Mouse (Mus musculus) frontal cortex, postnatal 36 days (tissue): ENCODE data around the gene Rreb1.
"Not testable (repeated sequence)": the region's sequence is repeated elsewhere in the genome, so short reads cannot be mapped to it uniquely, and the experiment has no call there.

ENCODE experiments used
- DNase-seq, 2 experiments: peaks; one replicate each; pipeline ENCODE4 v3.0.0; 2022; ENCODE audit warnings: low spot score in 2 of 2

Rreb1 gene

GRCm38 (mm10) chr13:37827263-37827995 lies 49.2 kb downstream of the Rreb1 start:
- peak in 1 of 2 experiments; percentile 9 for DNase-seq

DNA sequence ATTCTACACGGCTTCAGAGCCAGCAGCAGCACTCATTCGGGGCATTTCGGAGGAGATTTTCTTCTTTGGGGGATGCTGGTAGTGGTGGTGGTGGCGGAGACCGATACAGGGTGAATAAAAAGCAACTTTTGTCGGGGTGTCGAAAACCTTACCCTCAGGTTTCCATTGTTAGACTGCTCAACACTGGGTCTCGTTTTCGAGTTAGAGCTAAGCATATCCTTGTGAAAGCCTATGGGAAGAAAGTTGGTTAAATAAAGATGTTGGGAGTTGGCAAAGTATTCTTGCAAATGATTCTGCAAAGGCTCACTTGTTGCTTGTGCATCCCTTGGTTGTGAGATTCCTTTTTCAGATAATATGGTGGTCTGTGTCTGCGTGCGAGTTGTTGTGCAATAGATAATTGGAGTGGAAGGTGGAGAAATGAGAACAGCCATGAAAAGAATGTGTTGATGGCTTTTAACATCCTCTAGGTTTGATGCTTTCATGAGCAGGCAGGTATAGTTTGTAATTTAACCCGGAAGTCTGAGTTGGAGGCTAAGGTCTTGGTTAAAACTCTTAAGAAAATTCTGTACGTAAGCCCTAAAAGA lies 49.9 kb downstream of the Rreb1 start:
- no peak for DNase-seq

DNA sequence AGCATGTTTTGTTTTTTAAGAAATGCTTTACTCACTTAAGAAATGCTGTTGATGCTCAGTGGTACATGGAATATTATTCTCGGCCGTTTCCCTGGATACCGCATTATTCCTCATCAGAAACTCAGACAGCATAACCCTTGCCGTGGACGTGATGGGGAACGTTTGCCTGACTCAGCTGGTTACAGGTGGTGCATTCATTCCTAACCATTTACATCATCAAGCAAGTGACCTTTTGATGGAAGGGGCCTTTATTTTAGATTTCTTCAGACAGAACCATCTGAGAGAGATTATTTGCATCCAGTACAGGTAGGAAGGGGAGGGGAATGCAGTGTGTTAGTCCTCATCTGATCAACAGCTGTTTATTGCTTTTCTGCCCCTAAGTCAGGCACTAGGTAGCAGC lies 50.7 kb downstream of the Rreb1 start:
- no peak for DNase-seq

DNA sequence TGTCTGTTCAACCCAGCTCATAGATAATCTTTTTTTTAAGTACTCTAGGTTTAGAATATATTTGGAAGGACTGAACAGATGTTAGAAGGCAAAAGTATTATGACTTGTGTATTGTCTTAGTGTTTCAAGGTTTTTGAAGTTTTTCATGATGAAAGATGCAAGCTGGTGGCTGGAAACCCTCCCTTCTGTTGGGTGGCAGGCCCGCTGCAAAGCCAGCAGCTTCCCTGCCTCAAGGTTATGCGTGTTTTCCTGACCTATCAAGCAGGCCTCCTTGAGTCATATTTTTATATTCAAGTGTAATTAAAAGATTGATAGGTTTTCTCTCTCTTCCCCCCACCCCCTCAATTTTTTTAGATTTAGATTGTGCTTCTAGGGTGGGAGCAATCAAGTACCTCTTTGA lies 52.1 kb downstream of the Rreb1 start:
- DNase-seq: no peak

- DNase-seq: no peak
These were observed 52.7 kb downstream of the Rreb1 start for GRCm38 (mm10) chr13:37830874-37831311.

DNA sequence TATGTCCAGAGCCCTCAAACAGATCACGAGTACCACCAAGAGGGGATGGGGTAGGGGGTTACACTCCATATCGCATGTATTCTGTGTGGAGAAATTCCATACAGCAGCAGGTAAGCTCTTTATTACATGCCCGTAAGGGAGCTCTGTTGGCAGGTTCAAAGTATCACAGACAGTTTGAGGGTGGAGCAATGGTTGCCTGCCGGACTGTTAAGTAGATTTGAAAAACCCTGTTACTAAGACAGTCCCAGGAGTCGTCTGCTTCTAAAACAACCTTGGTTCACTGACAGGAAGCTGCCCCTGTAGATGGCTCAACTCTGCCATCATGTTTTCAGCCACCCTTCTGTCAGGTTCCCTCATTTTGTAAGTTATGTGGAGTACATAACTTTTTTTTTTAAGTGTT lies 54.3 kb downstream of the Rreb1 start:
- no peak for DNase-seq

DNA sequence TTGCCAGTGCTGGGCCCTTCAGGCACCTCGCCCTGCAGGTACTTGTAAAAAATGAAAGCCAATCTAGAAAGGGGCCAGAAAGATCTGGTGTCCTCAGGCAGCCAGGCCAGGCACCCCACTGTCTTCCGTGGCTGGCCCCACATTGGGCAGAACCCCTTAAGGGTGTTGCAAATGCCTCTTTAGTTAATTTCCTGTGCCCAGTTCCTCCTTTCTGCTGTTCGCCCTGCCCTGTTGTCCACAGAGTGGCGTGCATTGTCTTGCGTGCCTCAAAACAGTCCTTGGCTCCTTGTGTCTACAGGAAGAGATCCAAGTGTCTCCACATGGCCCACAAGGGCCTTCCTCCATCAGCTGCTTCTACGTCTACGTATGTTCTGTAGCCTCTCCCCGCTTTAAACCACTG lies 55.3 kb downstream of the Rreb1 start:
- DNase-seq: no peak

- DNase-seq: no peak
These were observed 57.1 kb downstream of the Rreb1 start for GRCm38 (mm10) chr13:37835296-37835695.

GRCm38 (mm10) chr13:37835811-37836210 lies 57.6 kb downstream of the Rreb1 start:
- DNase-seq: not testable (repeated sequence)

GRCm38 (mm10) chr13:37837372-37837771 lies 59.2 kb downstream of the Rreb1 start:
- no peak for DNase-seq

DNA sequence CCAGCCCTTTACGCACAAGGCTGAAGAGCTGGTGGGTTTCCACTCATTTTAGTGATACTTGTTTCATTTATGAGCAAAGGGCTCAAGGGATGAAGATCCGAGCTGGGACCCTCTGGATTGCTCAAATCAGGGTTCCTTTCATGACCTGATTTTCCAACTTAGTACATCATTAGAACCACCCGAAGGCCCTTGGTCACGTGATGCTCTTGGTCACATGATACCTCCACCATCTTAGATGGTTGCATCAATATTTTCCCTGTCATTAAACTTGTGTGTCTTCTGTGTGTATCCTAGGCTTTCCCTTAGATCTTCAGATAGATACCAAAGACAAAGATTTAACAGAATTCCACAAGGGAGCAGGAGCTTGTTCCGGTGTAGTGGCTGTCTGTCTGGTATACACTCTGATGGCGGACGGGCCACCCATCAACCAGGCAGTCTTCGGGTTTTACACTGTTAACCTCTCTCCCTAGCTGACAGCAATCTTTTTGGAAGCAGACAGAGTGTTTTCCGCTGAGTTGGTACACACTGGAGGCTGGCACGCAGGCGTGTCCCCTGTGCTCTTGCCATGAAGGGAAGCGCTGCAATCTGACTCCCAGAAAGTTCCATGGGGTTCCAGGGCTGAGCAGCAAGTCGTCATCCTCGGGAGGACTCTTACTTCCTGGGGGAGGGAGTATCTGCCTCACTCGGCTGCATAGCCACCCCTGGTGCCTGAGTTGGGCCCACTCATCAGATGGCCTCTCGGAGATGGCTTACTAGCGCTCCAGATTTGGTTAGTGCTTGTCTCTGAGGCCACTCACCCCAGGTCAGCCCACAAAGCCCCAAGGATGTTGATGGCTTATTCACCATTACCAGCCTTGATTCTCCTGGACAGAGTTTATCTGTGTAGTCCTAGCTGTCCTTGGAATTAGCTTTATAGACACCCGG lies 60.3 kb downstream of the Rreb1 start:
- DNase-seq: no peak

DNA sequence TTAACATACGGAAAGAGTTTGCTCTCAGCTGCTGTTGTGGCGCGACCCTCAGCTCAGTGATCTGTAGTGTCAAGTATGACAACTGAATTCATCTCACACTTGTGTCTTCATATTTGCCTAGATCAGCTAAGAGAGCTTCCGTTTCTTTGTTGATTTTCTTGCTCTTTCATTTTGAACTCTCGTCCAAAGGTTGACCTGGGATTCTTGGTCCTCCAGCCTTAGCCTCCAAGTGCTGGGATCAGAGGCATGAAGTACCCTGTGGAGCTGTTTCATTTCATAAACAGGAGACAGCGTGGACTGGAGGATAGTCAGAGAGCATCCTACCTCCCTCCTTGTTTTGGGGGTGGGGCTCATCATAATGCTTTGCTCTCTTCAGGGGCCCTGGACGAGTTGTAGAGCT lies 65.0 kb downstream of the Rreb1 start:
- DNase-seq: no peak

DNA sequence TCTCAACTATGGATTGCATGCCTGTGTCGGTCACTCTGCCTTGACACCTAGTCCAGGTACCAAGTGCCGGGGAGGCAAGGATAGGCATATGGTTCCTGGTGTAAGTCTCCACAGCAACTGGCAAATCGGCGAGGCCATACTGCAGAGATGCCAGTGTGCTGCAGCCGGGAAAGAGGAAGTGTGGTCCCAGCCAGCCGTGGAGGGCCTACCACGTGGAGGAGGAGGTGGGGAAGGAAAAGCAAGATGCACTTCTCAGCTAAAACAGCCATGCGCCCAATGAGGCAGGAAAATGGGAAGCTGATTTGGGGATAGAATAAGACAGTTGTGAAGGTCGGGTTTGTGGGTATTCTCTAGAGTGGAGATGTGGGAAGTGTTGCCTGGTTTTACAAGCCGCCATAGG lies 65.6 kb downstream of the Rreb1 start:
- DNase-seq: no peak

DNA sequence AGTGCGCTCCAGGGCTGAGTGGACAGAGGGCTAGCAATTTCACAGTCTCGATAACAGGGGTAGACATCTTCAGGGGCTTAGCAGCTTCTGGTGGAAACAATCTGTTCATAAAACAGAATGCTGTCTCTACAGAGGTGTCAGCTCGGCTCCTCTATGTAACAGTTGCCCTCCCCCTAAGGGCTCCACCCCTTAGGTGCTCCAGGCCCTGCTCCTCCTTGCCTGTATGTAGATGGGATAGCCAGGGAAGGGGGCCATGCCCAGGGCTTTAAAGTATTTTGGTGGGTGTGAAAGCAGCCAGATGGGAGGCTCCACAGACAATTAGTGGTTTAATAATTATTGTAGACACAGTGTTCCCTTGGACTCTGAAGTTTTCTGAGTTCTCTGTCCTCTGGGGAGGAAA lies 67.0 kb downstream of the Rreb1 start:
- DNase-seq: no peak

- DNase-seq: no peak
These were observed 67.4 kb downstream of the Rreb1 start for GRCm38 (mm10) chr13:37845641-37846040.

DNA sequence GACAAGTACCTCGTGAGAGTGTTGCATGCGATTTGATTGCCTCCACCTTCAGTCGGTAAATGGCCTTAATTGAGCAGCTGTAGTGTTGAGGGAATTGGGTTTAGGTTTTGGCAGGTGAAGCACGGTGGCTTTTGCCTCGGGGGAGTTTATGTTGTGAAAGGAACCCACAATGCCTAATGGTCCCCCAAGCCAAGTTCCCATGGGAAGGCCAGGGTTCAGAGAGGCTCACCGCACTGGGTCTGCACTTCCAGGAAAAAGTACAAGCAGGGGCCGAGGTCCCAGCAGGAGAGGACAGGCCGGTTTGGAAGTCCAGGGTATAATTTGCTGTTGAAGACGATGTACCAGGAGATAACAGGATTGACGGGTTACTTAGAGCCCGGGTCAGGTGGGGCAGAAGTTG lies 68.3 kb downstream of the Rreb1 start:
- DNase-seq: no peak

DNA sequence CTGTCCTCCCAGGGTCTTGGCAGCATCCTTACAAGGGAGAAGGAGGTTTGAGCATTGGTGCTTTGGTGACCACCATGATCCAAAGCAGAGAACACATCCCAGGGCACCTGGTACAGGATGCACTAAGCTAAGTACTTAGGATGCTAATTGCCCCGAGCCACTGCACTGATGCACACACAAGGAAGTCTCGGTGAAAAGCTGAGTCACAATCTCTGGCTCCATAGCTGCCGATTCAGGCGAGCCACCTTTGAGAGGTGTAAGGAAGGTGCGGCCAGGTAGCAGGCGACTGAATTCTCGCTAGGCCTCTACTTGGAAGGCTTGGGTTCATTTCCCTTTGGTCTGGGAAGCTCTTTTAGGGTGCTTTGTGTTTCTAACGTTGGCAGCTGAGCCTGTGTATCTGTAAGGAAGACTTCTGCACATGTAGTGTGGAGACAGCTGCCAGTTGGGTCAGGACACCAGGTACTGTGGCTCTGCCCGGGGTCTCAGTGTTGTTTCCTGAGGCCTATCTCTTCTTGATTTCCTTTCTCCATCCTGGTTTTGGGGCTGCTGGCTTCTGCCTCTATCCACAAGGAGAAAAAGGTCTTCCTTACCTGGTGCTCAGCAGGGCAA lies 68.9 kb downstream of the Rreb1 start:
- no peak for DNase-seq

DNA sequence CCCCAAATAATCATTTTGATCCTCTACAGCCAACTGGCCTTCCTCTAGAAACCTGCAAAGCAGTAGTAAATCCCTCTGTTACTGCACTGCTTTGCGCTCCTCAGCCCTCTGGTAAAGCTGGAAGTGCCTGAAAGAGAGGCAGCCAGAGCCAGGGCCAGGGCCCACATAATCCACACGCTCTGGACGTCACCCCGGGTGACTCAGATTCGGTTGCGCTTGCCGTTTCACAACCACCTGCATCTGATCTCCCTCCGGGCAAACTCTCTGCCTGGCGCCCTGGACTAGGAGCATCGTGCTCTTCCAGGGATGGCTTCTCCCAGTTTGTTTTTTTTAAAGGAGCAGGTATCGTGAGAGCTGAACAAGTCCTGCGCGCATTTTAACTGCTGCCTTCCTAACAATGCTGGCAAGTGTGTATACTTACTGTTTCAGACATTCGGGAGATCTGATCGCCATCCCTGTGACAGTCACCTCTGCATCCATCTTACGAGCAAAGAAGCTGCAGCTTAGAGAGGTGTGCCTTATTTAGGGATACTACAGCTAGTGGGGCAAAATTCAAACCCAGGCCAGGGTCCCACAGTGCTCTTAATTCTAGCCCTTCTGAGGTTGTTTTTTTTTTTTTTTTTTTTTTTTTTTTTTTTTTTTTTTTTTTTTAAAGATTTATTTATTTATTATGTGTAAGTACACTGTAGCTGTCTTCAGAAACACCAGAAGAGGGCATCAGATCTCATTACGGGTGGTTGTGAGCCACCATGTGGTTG lies 69.6 kb downstream of the Rreb1 start:
- DNase-seq: no peak

DNA sequence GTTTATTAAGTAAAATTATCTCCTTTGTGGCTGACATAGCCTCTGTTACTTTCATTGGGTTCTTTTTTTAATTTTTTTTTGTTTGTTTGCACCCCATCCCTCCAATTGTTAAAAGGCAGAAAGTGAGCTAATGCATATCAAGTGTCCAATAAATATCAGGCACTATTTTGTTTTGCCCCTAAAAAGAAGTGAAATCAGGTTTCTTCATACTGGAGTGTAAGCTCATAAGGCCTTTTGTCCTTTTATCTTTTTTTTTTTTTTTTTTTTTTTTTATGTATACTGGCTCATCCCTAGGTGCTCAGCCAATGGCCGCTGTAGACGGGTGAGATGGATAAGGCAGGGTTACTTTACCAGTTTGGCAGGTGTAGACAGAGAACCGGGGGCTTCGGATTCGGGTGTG lies 70.2 kb downstream of the Rreb1 start:
- DNase-seq: no peak

- DNase-seq: no peak
These were observed 73.4 kb downstream of the Rreb1 start for GRCm38 (mm10) chr13:37851617-37852016.

- no peak for DNase-seq
These were observed 74.7 kb downstream of the Rreb1 start for GRCm38 (mm10) chr13:37852850-37853249.
